Mouse (Mus musculus) myocyte (in vitro differentiated cells): ENCODE data around the gene Stk24.

Experiments used
- CEBPB ChIP-seq: IDR thresholded peaks from 2 replicates; pipeline ENCODE4 v1.6.1; 2011; ENCODE audit warnings: mild to moderate bottlenecking, moderate library complexity; ENCODE audit not compliant: poor library complexity, insufficient read depth, severe bottlenecking
- MYOG ChIP-seq, 3 experiments: IDR thresholded peaks; one replicate each; pipeline ENCODE4 v1.6.1; 2011; ENCODE audit warnings: control low read depth in 2 of 3, low read depth in 2 of 3, mild to moderate bottlenecking in 2 of 3; ENCODE audit not compliant: insufficient read length in 2 of 3, control insufficient read depth in 1 of 3, insufficient read depth in 1 of 3
- POLR2A ChIP-seq: IDR thresholded peaks from one replicate; pipeline ENCODE4 v1.6.1; 2011; ENCODE audit warnings: low read depth, mild to moderate bottlenecking, control low read depth, moderate library complexity; ENCODE audit not compliant: insufficient read length

GRCm38 (mm10) chr14:121355732-121356131, 24.1 kb downstream of the Stk24 start:
- no peak for TF ChIP-seq MYOG (IDR thresholded peaks at IDR 0.05; ENCODE audit: control insufficient read depth in 1 of 3, insufficient read depth in 1 of 3, insufficient read length in 2 of 3, low read depth in 2 of 3)
- TF ChIP-seq CEBPB: no peak
- TF ChIP-seq POLR2A: no peak
